Mouse (Mus musculus) kidney, embryonic 16.5 days (tissue): ENCODE data around the gene Ybey. TPM values are rescaled to one million over a fixed set of nuclear protein-coding genes. Genes with fewer than 3 reads are reported as not detected.

Experiments
- ATAC-seq: fragments of 200-750 bp; cut with Nextera tagmentation; 2 replicates; pipeline ENCODE4 v1.8.0; 2017; ENCODE audit warnings: moderate TSS enrichment; ENCODE audit not compliant: low FRiP score, low TSS enrichment
- H3K27ac ChIP-seq: fragments of 300-500 bp; sonication (generic); 2 replicates; pipeline ENCODE4 v1.5.1; 2014; ENCODE audit warnings: low read length
- H3K27me3 ChIP-seq: fragments of 300-500 bp; sonication (generic); 2 replicates; pipeline ENCODE4 v1.6.1; 2014; ENCODE audit warnings: low read length, control low read depth, mixed read lengths; ENCODE audit not compliant: insufficient read depth
- H3K36me3 ChIP-seq: fragments of 300-500 bp; sonication (generic); 2 replicates; pipeline ENCODE4 v1.6.1; 2014; ENCODE audit warnings: low read length, control low read depth, mixed read lengths; ENCODE audit not compliant: insufficient read depth
- H3K4me1 ChIP-seq: fragments of 300-500 bp; sonication (generic); 2 replicates; pipeline ENCODE4 v1.6.1; 2014; ENCODE audit warnings: low read length, control low read depth, mixed read lengths; ENCODE audit not compliant: insufficient read depth
- H3K4me2 ChIP-seq: fragments of 300-500 bp; sonication (generic); replicated peaks from 2 replicates; pipeline ENCODE4 v1.6.1; 2014; ENCODE audit warnings: low read depth, low read length
- H3K4me3 ChIP-seq: fragments of 300-500 bp; sonication (generic); 2 replicates; pipeline ENCODE4 v1.5.1; 2014; ENCODE audit warnings: mild to moderate bottlenecking, low read length
- H3K9ac ChIP-seq: fragments of 300-500 bp; sonication (generic); replicated peaks from 2 replicates; pipeline ENCODE4 v1.6.1; 2014; ENCODE audit warnings: low read length
- H3K9me3 ChIP-seq: fragments of 300-500 bp; sonication (generic); 2 replicates; pipeline ENCODE4 v1.6.1; 2016; ENCODE audit warnings: low read length, control low read depth
- WGBS: fragments of 180-500 bp; shearing (Covaris S2); extraction: QIAGEN DNeasy Blood & Tissue Kit; methylation state at CpG from one replicate; pipeline ENCODE4 v1.1.7; 2014; 5-methylcytosine and 5-hydroxymethylcytosine counted together
- polyA plus RNA-seq: library from polyadenylated mRNA; unstranded; fragments of >200 nt; fragmentation: Nextera tagmentation; extraction: Ambion mirVana; gene quantifications from 2 replicates; pipeline ENCODE4 v1.2.1, GENCODE M21; 2015

Gene Ybey
- polyA plus RNA-seq, 1 experiment from 2014 or later: 7.5 TPM

DNA sequence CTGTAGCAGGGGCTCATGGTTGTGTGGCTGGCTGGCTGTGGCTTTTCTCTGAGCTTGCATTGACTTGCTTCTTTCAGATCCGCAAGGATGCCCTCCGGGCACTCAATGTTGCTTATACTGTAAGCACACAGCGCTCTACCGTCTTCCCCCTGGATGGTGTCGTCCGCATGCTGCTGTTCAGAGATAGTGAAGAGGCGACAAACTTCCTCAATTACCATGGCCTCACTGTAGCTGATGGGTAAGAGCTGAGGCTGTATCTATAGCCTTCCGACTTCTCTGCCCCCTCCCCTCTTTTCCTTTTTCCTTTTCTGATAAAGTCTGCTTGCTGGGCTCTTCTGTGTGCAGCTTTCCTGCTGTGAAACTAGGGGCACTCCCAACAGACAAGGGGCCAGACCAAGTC is 19.4 kb upstream of the Ybey start:
- H3K36me3 ChIP-seq: peaks cover 86% of the 10 kb centered on the region
- 95% methylated on average over 8 of the region's 8 CpGs for WGBS
- no peak overlapping the region for H3K4me3 ChIP-seq
- no peaks in the 10 kb centered on the region for H3K4me1 ChIP-seq
- H3K9ac ChIP-seq: no peak overlapping the region
- H3K4me2 ChIP-seq: no peak overlapping the region
- H3K27ac ChIP-seq: no peak overlapping the region
- no peak for ATAC-seq
- H3K27me3 ChIP-seq: no peaks in the 10 kb centered on the region
- no peaks in the 10 kb centered on the region for H3K9me3 ChIP-seq

DNA sequence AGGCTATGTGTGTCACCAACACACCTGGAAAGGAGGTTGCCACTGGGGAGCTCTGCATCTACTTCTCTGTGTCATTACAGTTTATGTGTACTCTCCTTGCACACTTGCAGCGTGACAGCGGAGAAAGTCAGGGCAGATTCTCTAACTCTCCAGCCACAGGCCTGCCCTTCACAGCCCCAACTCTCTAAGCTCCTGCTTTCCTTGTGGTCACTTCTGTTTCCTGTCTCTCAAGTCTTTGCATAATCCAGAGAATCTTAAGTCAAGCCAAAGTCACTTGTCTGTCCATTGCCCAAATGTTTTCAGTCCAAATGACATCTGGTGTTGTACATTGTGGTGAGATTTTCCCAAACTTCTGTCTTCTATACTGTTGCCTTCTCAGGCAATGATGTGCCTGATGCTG is 17.4 kb upstream of the Ybey start:
- Histone ChIP-seq H3K27me3 (no peaks in the 10 kb centered on the region), H3K4me2 (no peak overlapping the region), H3K27ac (no peak overlapping the region), H3K36me3 (peaks cover 82% of the 10 kb centered on the region), H3K9ac (no peak overlapping the region), H3K4me3 (no peak overlapping the region), H3K9me3 (no peaks in the 10 kb centered on the region), H3K4me1 (no peaks in the 10 kb centered on the region)
- no peak for ATAC-seq
- WGBS: 98% methylated on average over 2 of the region's 2 CpGs

DNA sequence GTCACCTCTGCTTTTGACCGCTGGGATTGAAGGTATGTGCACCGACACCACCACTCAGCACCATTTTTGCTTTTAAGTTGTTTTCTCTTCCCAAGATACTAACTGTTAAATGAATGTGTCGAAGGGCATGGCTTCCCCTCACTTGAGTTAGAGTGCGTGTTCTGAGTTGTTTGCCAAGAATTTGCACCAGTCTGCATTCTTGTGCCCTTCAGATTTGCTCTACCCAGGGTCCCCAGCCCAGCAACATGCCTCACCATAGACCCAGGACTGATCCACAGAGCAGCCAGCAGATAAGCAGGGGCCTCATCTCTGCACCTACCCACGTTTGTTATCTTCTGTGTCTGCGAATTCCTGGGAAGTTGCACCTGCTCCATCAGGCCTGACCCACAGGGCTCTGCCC is 12.6 kb upstream of the Ybey start:
- Histone ChIP-seq H3K4me3 (no peak overlapping the region), H3K4me1 (no peaks in the 10 kb centered on the region), H3K9ac (no peak overlapping the region), H3K4me2 (no peak overlapping the region), H3K27me3 (no peaks in the 10 kb centered on the region), H3K9me3 (no peaks in the 10 kb centered on the region), H3K36me3 (peaks cover 82% of the 10 kb centered on the region), H3K27ac (no peak overlapping the region)
- ATAC-seq: no peak
- WGBS: 89% methylated on average over 6 of the region's 6 CpGs

DNA sequence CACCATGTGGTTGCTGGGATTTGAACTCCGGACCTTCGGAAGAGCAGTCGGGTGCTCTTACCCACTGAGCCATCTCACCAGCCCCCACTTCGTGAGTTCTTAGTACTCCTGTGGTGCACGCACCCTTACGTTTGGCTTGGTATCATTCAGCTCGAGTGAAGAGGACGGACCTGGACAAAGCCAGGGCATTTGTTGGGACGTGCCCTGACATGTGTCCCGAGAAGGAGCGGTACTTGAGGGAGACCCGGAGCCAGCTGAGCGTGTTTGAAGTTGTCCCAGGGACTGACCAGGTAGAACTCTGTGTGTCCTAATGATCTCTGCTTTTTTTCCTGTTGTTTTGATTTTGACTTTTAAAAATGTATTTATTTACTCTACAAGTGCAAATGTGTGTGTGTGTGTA is 11.9 kb upstream of the Ybey start:
- WGBS: 93% methylated on average over 13 of the region's 13 CpGs

DNA sequence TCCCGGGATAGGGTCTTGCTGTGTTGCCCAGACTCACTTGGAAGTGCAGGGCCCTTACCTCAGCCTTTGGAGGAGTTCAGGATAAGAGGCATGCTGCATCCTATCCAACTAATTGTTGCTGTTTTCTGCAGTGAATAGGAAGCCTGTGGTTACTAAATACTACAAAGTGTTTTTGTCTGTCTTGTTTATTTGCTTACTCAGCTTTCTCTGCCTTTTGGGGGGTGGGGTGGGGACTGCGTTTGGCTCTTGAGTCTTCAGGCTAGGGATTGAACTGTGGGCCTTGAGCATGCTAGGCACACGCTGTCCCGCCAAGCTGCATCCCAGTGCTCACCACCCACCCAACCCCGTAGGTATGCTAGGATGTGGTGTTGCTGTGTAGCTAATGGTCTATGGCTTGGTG is 4.8 kb upstream of the Ybey start:
- no peak overlapping the region for H3K4me3 ChIP-seq
- ATAC-seq: no peak
- no peak overlapping the region for H3K9ac ChIP-seq
- no peak overlapping the region for H3K4me2 ChIP-seq
- no peaks in the 10 kb centered on the region for H3K27me3 ChIP-seq
- no peak overlapping the region for H3K27ac ChIP-seq
- H3K4me1 ChIP-seq: no peaks in the 10 kb centered on the region
- H3K9me3 ChIP-seq: no peaks in the 10 kb centered on the region
- peaks cover 59% of the 10 kb centered on the region for H3K36me3 ChIP-seq
- WGBS: 90% methylated on average over 5 of the region's 5 CpGs

More for the DNA sequence above, 11.9 kb upstream of the Ybey start:
- ATAC-seq: no peak
- Histone ChIP-seq H3K36me3 (peaks cover 82% of the 10 kb centered on the region), H3K4me2 (no peak overlapping the region), H3K9ac (no peak overlapping the region), H3K4me3 (no peak overlapping the region), H3K9me3 (no peaks in the 10 kb centered on the region), H3K4me1 (no peaks in the 10 kb centered on the region), H3K27ac (no peak overlapping the region), H3K27me3 (no peaks in the 10 kb centered on the region)

DNA sequence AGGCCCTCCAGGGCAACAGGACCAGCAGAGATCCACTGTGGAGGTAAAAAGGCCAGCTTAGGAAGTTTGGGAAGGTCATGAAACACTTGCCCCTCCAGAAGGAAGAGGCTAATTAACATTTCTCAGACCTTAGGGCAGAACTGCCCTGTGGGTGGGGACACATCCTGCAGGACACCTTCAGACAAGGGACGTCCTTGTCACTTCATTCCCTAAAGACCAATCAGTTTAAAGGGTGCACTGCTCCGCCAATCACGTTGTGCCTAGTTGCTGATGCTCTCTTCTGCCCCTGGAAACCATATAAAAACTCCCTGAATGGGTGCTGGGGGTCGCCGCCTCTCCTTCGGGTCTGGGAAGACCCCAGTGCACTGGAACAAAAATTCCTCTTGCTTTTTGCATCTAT is 6.2 kb downstream of the Ybey start:
- 87% methylated on average over 6 of the region's 6 CpGs for WGBS

DNA sequence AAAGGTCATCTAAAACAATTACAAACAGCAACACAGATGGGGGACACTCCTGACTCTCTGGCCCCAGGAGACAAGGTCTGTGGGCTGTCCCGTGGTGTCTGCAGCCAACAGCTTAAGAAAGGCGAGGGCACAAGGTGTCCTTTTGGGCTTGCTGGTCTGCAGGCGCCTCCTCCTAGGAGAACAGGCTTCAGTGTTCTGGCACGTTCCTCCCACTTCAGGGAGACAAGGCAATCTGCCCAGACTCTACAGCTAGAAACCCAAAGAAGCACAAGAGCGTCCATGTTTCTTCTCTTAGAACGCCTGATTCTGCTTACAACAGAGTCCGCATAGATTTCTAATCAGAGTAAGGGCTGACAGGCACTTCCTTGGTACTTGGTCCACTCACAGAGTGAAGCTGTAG is 6.6 kb downstream of the Ybey start:
- Histone ChIP-seq H3K4me3 (no peak overlapping the region), H3K4me1 (no peaks in the 10 kb centered on the region), H3K9me3 (peaks cover 9% of the 10 kb centered on the region; the same call in 1 of the 2 replicates), H3K27ac (no peak overlapping the region), H3K27me3 (no peaks in the 10 kb centered on the region), H3K36me3 (0 out of 2 replicates have a peak, but pooled peaks cover 4% of the 10 kb centered on the region), H3K9ac (no peak overlapping the region), H3K4me2 (no peak overlapping the region)
- ATAC-seq: no peak
- WGBS: 90% methylated on average over 7 of the region's 7 CpGs

More for the DNA sequence above, 6.2 kb downstream of the Ybey start:
- peaks cover 1% of the 10 kb centered on the region for H3K4me1 ChIP-seq
- no peak overlapping the region for H3K27ac ChIP-seq
- H3K9me3 ChIP-seq: peaks cover 9% of the 10 kb centered on the region; the same call in 1 of the 2 replicates
- no peak for ATAC-seq
- no peaks in the 10 kb centered on the region for H3K27me3 ChIP-seq
- H3K9ac ChIP-seq: no peak overlapping the region
- 0 out of 2 replicates have a peak, but pooled peaks cover 4% of the 10 kb centered on the region for H3K36me3 ChIP-seq
- H3K4me3 ChIP-seq: no peak overlapping the region
- no peak overlapping the region for H3K4me2 ChIP-seq

DNA sequence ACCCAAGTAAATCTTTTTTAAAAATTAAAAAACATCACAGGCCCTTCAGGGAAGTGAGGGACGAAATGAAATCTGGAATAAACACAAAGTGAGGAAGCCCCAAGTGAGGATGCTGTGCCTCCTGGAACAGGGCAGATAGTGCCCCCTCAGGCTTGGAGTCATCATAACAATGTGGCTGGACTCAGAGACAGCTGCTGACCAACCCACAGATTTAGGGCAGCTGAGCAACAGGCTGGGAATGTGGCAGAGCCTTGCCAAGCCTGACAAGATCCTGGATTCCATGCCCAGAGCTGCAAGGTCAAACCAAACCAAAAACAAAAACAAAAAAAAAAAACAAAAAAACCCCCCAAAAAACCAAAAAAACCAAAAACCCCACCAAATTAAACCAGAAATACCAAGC is 7.7 kb downstream of the Ybey start:
- no peak overlapping the region for H3K4me3 ChIP-seq
- no peak for ATAC-seq
- H3K4me1 ChIP-seq: no peaks in the 10 kb centered on the region
- H3K27ac ChIP-seq: no peak overlapping the region
- WGBS: 100% methylated on average over 1 of the region's 1 CpGs
- no peaks in the 10 kb centered on the region for H3K27me3 ChIP-seq
- H3K9me3 ChIP-seq: peaks cover 9% of the 10 kb centered on the region; the same call in 1 of the 2 replicates
- no peak overlapping the region for H3K9ac ChIP-seq
- H3K36me3 ChIP-seq: 0 out of 2 replicates have a peak, but pooled peaks cover 4% of the 10 kb centered on the region
- H3K4me2 ChIP-seq: no peak overlapping the region

DNA sequence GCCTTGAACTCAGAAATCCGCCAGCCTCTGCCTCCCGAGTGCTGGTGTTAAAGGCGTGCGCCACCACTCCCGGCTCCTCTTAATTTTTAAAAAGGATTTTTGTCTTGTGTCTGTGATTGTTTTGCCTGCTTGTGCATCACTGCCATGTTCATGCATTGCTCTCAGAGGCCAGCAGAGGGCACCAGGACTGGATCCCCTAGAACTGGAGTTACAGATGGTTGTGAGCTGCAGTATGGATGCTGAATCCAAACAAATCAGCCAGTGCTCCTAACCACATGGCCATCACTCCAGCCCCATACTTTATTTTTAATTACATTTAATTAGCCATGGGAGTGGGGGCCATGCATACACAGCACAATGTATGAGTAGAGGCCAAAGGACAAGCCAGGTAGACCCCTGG is 13.6 kb downstream of the Ybey start:
- Histone ChIP-seq H3K4me2 (no peak overlapping the region), H3K9me3 (peaks cover 9% of the 10 kb centered on the region; the same call in 1 of the 2 replicates), H3K27ac (no peak overlapping the region), H3K4me1 (no peaks in the 10 kb centered on the region), H3K9ac (no peak overlapping the region), H3K4me3 (no peak overlapping the region), H3K36me3 (no peaks in the 10 kb centered on the region), H3K27me3 (no peaks in the 10 kb centered on the region)
- ATAC-seq: no peak
- 65% methylated on average over 5 of the region's 5 CpGs for WGBS

DNA sequence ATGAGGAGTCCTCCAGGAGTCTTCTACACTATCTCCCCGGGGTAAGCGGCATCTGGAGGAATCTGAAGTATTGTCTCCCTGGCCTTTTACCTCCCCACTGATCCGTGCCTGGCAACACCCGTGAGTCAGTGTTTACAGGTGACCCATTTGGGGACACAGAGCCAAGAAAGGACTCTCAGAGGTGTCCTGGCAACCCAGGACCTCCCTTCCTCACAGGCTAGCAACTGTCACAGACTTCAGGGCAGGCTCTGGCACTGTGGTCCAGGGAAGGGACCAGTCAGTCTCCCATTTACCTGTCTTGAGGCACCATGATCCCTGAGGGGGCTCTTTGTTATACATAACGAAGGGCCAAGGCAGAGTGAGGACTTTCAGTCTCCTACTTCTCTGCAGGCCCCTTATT is 20.1 kb downstream of the Ybey start, which contains the start of gene 2610028H24Rik:
Gene 2610028H24Rik (plus strand): TSS at position 231 of the 400 bp plus-strand sequence.
- ATAC-seq: no peak
- no peaks in the 10 kb centered on the region for H3K27me3 ChIP-seq
- no peak within 1 kb of the TSS for H3K4me3 ChIP-seq
- H3K4me1 ChIP-seq: peaks cover under 1% of the 10 kb centered on the region; the same call in 1 of the 2 replicates
- no peak within 1 kb of the TSS for H3K4me2 ChIP-seq
- H3K9me3 ChIP-seq: no peaks in the 10 kb centered on the region
- H3K36me3 ChIP-seq: no peaks in the 10 kb centered on the region
- H3K9ac ChIP-seq: no peak within 1 kb of the TSS
- no peak within 1 kb of the TSS for H3K27ac ChIP-seq
- 60% methylated on average over 5 of the region's 5 CpGs for WGBS
